Mouse (Mus musculus): ENCODE data around the gene Pdlim5.
A peak's percentile ranks its signal among the peaks of the same experiment; 100 is the strongest.
"Not testable (repeated sequence)": the region's sequence is repeated elsewhere in the genome, so short reads cannot be mapped to it uniquely, and the experiment has no call there.

Pdlim5 gene

GRCm38 (mm10) chr3:142252086-142252485 lies 143.4 kb downstream of the Pdlim5 start:
- no peak for DNase-seq

- no peak for DNase-seq
Observed at GRCm38 (mm10) chr3:142249458-142249857, 146.0 kb downstream of the Pdlim5 start.

GRCm38 (mm10) chr3:142243263-142243662 lies 152.2 kb downstream of the Pdlim5 start:
- no peak for DNase-seq

GRCm38 (mm10) chr3:142239298-142239697 lies 156.2 kb downstream of the Pdlim5 start:
- DNase-seq: no peak

- no peak for DNase-seq
Observed at GRCm38 (mm10) chr3:142238260-142239046, 157.0 kb downstream of the Pdlim5 start.

- no peak for DNase-seq
Observed at GRCm38 (mm10) chr3:142237621-142238020, 157.9 kb downstream of the Pdlim5 start.

- DNase-seq: no peak
Observed at GRCm38 (mm10) chr3:142233606-142234465, 161.7 kb downstream of the Pdlim5 start.

GRCm38 (mm10) chr3:142228665-142229064 lies 166.8 kb downstream of the Pdlim5 start:
- no peak for DNase-seq

GRCm38 (mm10) chr3:142222471-142223103 lies 172.9 kb downstream of the Pdlim5 start:
- no peak for DNase-seq

- no peak for DNase-seq
Observed at GRCm38 (mm10) chr3:142219910-142220309, 175.6 kb downstream of the Pdlim5 start.

GRCm38 (mm10) chr3:142212821-142213220 lies 182.7 kb downstream of the Pdlim5 start:
- DNase-seq: no peak

GRCm38 (mm10) chr3:142212186-142212585 lies 183.3 kb downstream of the Pdlim5 start:
- no peak for DNase-seq

- DNase-seq: no peak
Observed at GRCm38 (mm10) chr3:142209981-142210380, 185.5 kb downstream of the Pdlim5 start.

GRCm38 (mm10) chr3:142209057-142209456 lies 186.4 kb downstream of the Pdlim5 start:
- peak; percentile 52 to 69 for DNase-seq

GRCm38 (mm10) chr3:142207488-142207887 lies 188.0 kb downstream of the Pdlim5 start:
- no peak for DNase-seq

- DNase-seq: no peak
Observed at GRCm38 (mm10) chr3:142206316-142206715, 189.2 kb downstream of the Pdlim5 start.

GRCm38 (mm10) chr3:142196142-142196541 lies 199.4 kb downstream of the Pdlim5 start:
- DNase-seq: no peak

GRCm38 (mm10) chr3:142191627-142192026 lies 203.9 kb downstream of the Pdlim5 start:
- not testable (repeated sequence) for DNase-seq
